Mouse (Mus musculus) left cerebral cortex, adult 8-10 months (tissue): ENCODE data around the gene Pdilt. TPM values are rescaled to one million over a fixed set of nuclear protein-coding genes. Genes with fewer than 3 reads are reported as not detected.
A peak's percentile ranks its signal among the peaks of the same experiment; 100 is the strongest.
"Not testable (repeated sequence)": the region's sequence is repeated elsewhere in the genome, so short reads cannot be mapped to it uniquely, and the experiment has no call there.

Experiments used
- DNase-seq, 2 experiments: peaks; one replicate each; pipeline ENCODE4 v3.0.0; 2022; ENCODE audit warnings: low spot score in 2 of 2
- total RNA-seq, 4 experiments: library from RNA; stranded (reverse); gene quantifications; 2 replicates each; pipeline ENCODE4 v1.2.4; 2022

The Pdilt gene
- under 1 TPM in 2 of 4 experiments, not detected in 2; 0.25 to 0.46 TPM for total RNA-seq

GRCm38 (mm10) chr7:119523389-119523788, at the start of gene Pdilt:
Gene Pdilt (minus strand): TSS chr7:119523489.
- no peak for DNase-seq

DNA sequence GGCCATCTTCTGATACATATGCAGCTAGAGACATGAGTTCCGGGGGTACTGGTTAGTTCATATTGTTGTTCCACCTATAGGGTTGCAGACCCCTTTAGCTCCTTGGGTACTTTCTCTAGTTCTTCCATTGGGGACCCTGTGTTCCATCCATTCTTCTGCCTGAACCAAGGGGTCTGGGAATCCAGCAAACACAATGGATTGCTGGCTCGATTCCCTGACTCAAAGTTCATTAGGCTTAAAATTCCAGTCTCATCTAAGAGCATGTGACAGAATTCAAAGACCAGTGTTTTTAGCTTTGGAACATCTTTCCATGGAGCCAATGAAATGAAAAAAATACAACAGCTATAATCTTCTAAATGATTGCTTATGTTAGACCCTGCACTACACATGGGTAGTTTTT, 39.2 kb upstream of the Pdilt start:
- not testable (repeated sequence) for DNase-seq

GRCm38 (mm10) chr7:119561441-119561840, 38.2 kb upstream of the Pdilt start:
- DNase-seq: no peak

- no peak for DNase-seq
Observed at GRCm38 (mm10) chr7:119560452-119560835, 37.2 kb upstream of the Pdilt start.

DNA sequence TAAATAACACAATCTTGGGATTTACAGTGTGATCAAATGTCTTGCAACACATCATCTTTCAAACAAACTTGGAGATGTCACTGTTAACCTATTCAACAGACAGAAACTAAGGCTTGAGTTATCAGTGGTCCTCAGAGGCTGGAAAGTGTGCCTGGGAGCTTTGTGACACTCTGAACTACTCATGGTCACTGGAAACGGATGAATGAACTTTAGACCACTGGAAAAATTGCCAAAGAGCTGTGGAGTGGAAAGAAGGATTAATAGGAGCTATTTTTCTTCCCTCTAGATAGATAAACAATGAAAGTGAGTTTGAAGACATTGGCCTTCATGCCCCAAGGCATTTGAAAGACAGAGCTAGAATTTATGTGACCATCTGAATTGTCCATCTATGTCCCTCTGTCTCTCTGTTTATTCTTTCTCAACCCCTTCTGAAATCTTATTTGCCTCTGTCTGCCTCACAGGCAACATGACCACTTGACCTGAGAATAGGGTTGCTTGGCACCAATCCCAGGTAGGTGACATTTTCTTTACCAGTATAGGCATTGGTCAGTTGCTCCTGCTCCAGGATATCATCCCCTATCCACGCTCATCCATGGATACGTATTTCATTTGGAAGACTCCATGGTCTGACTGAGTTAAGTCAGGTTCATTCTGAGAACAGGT, 36.6 kb upstream of the Pdilt start:
- DNase-seq: no peak

GRCm38 (mm10) chr7:119554040-119554439, 30.8 kb upstream of the Pdilt start, which contains the start of gene Acsm2:
Gene Acsm2 (plus strand): TSS chr7:119554340.
- DNase-seq: no peak

- no peak for DNase-seq
Observed at GRCm38 (mm10) chr7:119550471-119551222, 27.4 kb upstream of the Pdilt start.

DNA sequence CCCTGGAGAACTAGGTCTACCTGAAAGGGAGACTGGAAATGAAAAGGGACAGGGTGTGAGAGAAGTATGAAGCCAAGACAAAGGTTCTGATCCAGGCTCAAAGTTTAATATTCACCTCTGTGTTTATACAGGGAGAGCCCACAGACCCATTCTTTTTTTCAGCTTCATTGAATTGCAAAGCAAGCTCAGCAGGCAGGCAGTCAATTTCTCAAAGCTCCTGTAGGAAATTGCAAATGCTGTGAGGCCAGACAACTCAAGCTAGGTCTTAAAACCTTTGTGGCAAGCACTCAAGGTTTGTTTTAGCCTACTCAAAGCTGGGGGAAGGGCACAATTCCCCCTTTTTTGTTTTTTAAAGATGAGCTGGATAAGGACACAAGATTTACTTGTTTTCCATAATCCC, 22.3 kb upstream of the Pdilt start:
- no peak for DNase-seq

GRCm38 (mm10) chr7:119542445-119542844, 19.2 kb upstream of the Pdilt start:
- DNase-seq: no peak

- no peak for DNase-seq
Observed at GRCm38 (mm10) chr7:119534389-119534788, 11.1 kb upstream of the Pdilt start.

DNA sequence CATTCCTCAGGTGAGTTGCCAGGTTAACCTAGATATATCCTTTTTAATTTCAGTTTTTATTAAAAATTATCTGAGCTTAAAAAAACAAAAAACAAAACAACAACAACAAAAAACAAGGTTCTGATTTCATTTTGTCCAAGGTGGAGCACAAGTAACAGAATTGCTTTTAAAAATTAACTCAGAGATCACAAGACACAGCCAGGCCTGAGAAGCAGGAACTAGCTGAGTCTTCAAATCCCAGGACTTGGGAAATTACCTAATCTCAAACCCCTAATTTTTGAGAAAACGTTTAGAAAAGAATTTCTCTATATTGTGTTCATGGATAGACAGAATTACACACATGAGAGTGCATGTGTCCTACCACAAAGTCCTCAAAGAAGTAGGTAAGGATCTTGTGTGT, 9.6 kb upstream of the Pdilt start:
- no peak for DNase-seq

DNA sequence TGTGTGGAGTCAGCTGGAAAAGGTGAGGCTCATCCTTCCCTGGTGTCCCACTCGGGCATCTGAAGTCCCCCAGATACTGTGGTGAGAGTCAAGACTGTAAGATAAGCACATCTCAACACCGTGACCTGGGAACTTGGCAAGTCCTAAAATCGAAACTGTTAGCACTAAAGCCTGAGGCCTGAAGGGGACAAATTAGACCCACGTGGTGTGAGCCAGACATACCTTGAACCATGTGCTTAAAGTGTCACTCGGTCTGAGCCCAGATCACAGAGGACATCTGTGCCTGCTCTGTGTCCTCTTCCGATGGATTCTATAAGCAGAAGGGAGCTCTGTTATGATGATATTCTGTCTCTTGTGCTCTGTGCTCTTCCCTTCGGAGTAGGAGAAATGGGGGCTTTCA, 5.3 kb upstream of the Pdilt start:
- DNase-seq: no peak

DNA sequence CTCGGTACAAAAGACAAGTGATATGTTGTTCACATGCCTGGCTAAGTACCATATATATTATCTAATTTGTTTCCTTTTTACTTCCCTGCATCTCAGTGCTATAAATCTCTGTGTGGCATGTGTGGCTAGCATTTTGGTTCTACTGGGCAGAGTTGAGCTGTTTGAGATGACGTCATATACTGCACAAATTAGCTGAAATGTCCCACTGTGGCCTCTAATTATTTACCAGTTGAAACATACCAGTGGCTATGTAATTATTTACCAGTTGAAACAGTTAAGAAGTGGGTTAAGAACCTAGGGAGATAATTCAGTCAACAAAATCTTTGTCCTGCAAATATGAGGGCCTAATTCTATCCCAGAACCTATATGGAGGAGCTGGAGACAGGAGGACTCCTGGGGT, 4.3 kb upstream of the Pdilt start:
- DNase-seq: no peak

DNA sequence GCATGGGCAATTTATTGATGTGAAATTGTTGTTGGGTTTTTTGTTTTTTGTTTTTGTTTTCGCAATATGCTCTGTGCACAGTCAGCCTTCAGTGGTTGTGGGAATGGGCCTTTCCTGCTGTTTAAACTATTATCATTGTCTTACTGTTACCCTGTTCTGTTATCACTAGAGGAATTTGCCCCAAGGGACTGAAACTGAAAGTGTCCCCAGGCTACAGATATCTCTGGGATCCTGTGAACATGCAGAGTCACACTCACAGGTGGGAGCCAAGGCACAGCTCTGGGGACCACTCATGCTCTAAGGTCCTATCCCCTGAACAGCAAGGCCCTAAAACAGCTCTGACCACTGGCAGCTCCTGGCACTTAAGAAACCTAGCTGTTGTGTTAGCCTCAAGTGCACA, 3.8 kb upstream of the Pdilt start:
- DNase-seq: no peak

DNA sequence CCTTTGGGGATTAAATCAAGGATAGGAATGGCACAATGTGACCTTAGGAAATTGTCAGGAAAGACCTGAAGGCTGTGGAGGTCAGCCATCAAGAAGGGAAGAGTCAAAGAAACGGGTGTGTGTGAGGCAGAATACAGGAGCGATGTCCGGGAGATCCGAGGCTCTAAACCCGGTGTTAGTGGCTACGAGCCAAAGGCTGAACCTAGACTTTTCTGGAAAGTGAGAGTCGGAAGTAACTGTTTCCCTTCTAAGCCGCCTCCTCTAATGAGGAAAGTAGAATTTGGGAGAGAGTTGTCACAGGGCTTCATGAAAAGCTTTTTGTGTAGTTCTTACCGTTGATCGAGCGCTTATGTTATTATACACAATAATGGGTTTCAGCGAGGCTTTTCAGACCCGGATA, 3.2 kb upstream of the Pdilt start:
- no peak for DNase-seq

- DNase-seq: no peak
Observed at GRCm38 (mm10) chr7:119525881-119526281, 2.6 kb upstream of the Pdilt start.

GRCm38 (mm10) chr7:119522385-119522784, 904 bp downstream of the Pdilt start:
- no peak for DNase-seq

- DNase-seq: no peak
Observed at GRCm38 (mm10) chr7:119521816-119522215, 1.5 kb downstream of the Pdilt start.

- peak; percentile 38 to 86 for DNase-seq
Observed at GRCm38 (mm10) chr7:119519654-119520053, 3.6 kb downstream of the Pdilt start.

- DNase-seq: no peak
Observed at GRCm38 (mm10) chr7:119519163-119519562, 4.1 kb downstream of the Pdilt start, which contains the start of gene Acsm5. Gene Acsm5 (plus strand): TSS chr7:119519463.

GRCm38 (mm10) chr7:119516272-119516558, 7.1 kb downstream of the Pdilt start:
- no peak for DNase-seq

DNA sequence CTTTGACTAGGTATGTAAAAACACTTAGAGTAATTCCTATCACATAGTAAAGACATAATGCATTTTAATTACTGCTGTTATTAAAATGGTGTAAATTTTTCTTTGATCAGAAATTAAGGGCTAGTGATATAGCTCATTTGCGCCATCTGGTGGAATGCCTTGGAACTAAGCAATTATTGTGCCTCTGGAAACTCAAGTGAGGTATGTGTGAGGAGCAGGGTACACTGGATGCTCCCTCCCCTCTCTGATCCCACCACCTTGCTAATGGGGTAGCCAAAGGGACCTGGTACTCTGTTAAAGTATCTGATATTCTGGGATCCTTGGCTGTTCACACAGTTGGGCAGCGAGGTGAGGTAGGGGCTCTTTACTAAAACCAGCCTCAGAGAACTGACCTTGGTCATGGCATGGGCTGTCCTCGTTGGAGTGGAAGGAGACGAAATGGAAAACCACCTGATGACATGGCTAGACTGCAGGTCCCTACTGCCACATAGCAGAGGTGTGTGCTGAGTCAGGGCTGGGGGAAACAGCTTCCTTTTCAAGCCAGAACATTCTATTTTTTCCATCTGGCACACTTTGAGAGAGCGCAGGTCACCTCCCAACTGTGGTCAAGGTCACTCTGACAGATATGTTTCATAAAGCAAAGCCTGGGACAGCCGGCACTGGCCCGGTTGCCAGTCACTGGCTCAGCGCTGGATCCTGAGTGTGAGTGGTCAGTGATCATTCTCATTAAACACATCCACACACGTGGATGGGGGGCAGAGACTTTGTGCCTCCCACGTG, 7.6 kb downstream of the Pdilt start:
- peak in 1 of 2 experiments; percentile 60 for DNase-seq
